Mouse (Mus musculus): ENCODE measurements at regions not wholly inside any gene's neighbourhood (a gene's known extent, or its start where the extent isn't known, plus 50 kb on each side); places are given as distances from the start of the nearest gene placed in this dataset.

GRCm38 (mm10) chr17:4654221-4654620 is 339.9 kb upstream of the Arid1b start:
- Histone ChIP-seq H3ac (ENCODE audit: control insufficient read depth, insufficient read length) (no peak overlapping the region), H3K36me3 (ENCODE audit: control insufficient read depth, insufficient read depth) (no peaks in the 10 kb centered on the region), H3K79me2 (ENCODE audit: control insufficient read depth, insufficient read depth) (no peaks in the 10 kb centered on the region), H3K4me3 (no peak overlapping the region), H3K4me2 (ENCODE audit: low read depth) (no peak overlapping the region), H3K27me3 (ENCODE audit: control insufficient read depth, insufficient read depth, insufficient read length) (no peaks in the 10 kb centered on the region)
- no peak for TF ChIP-seq MYOD1 (IDR thresholded peaks at IDR 0.05; ENCODE audit: control insufficient read depth in 1 of 3, insufficient read length in 2 of 3, low read depth in 2 of 3)
- TF ChIP-seq MYOG (IDR thresholded peaks at IDR 0.05; ENCODE audit: control insufficient read depth in 1 of 3, insufficient read depth in 1 of 3, insufficient read length in 2 of 3, low read depth in 2 of 3): no peak
- TF ChIP-seq CEBPB (IDR thresholded peaks at IDR 0.05; ENCODE audit: insufficient read depth, poor library complexity, severe bottlenecking): no peak

- no peaks in the 10 kb centered on the region for H3K27me3 ChIP-seq (ENCODE audit: control insufficient read depth, insufficient read depth, insufficient read length)
- H3ac ChIP-seq (ENCODE audit: control insufficient read depth, insufficient read length): no peak overlapping the region
- TF ChIP-seq SRF (IDR thresholded peaks at IDR 0.05; ENCODE audit: control insufficient read depth, insufficient read length, low read depth) (no peak), POLR2A (IDR thresholded peaks at IDR 0.05; ENCODE audit: insufficient read length, low read depth) (no peak), USF1 (IDR thresholded peaks at IDR 0.05; ENCODE audit: low read depth) (no peak), E2F4 (IDR thresholded peaks at IDR 0.05; ENCODE audit: insufficient read depth) (no peak)
- no peaks in the 10 kb centered on the region for H3K36me3 ChIP-seq (ENCODE audit: control insufficient read depth, insufficient read depth)
- no peaks in the 10 kb centered on the region for H3K79me2 ChIP-seq (ENCODE audit: control insufficient read depth, insufficient read depth)
- no peak overlapping the region for H3K4me3 ChIP-seq
- H3K4me2 ChIP-seq (ENCODE audit: low read depth): no peak overlapping the region
Measured at GRCm38 (mm10) chr17:4661996-4662395, 332.1 kb upstream of the Arid1b start.

DNA sequence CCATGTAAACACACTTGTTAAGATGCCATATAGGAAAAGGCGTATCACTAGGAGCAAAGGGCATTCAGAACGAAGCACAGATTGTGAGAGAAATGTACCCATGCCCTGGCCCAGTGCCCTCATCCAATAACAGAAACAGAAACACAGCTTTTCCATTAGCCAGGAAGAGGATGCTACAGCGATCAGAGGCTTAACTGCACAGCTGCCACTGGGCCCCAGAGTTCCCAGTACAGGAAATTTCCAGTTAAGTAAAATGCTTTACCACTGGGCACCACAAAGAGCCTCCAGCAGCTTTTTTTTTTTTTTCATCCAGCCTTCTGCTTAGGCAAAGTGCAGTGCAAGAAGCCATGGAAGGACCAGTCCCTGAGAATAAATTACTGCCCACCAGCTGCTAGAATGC is 325.6 kb upstream of the Arid1b start:
- H3ac ChIP-seq (ENCODE audit: control insufficient read depth, insufficient read length): no peak overlapping the region
- no peaks in the 10 kb centered on the region for H3K27me3 ChIP-seq (ENCODE audit: control insufficient read depth, insufficient read depth, insufficient read length)
- H3K4me2 ChIP-seq (ENCODE audit: low read depth): no peak overlapping the region
- TF ChIP-seq MYOD1 (IDR thresholded peaks at IDR 0.05; ENCODE audit: control insufficient read depth in 1 of 3, insufficient read length in 2 of 3, low read depth in 2 of 3) (no peak), TCF3 (IDR thresholded peaks at IDR 0.05; ENCODE audit: insufficient read length, low read depth) (no peak), REST (IDR thresholded peaks at IDR 0.05; ENCODE audit: insufficient read depth, insufficient read length) (no peak), POLR2AphosphoS2 (IDR thresholded peaks at IDR 0.05; ENCODE audit: insufficient read length, low read depth) (no peak), POLR2A (IDR thresholded peaks at IDR 0.05; ENCODE audit: insufficient read length, low read depth) (no peak), CEBPB (IDR thresholded peaks at IDR 0.05; ENCODE audit: insufficient read depth, poor library complexity, severe bottlenecking) (no peak), USF1 (IDR thresholded peaks at IDR 0.05; ENCODE audit: low read depth) (no peak), MYOG (IDR thresholded peaks at IDR 0.05; ENCODE audit: control insufficient read depth in 1 of 3, insufficient read depth in 1 of 3, insufficient read length in 2 of 3, low read depth in 2 of 3) (no peak), SRF (IDR thresholded peaks at IDR 0.05; ENCODE audit: control insufficient read depth, insufficient read length, low read depth) (no peak), E2F4 (IDR thresholded peaks at IDR 0.05; ENCODE audit: insufficient read depth) (no peak), MAX (IDR thresholded peaks at IDR 0.05; ENCODE audit: low read depth) (no peak), TCF12 (IDR thresholded peaks at IDR 0.05; ENCODE audit: insufficient read depth, poor library complexity, severe bottlenecking) (no peak)
- H3K36me3 ChIP-seq (ENCODE audit: control insufficient read depth, insufficient read depth): no peaks in the 10 kb centered on the region
- no peaks in the 10 kb centered on the region for H3K79me2 ChIP-seq (ENCODE audit: control insufficient read depth, insufficient read depth)
- H3K4me3 ChIP-seq: no peak overlapping the region

GRCm38 (mm10) chr17:4673271-4673670 is 320.9 kb upstream of the Arid1b start:
- Histone ChIP-seq H3K36me3 (ENCODE audit: control insufficient read depth, insufficient read depth) (no peaks in the 10 kb centered on the region), H3K4me3 (no peak overlapping the region), H3K27me3 (ENCODE audit: control insufficient read depth, insufficient read depth, insufficient read length) (no peaks in the 10 kb centered on the region), H3K4me2 (ENCODE audit: low read depth) (no peak overlapping the region), H3ac (ENCODE audit: control insufficient read depth, insufficient read length) (no peak overlapping the region), H3K79me2 (ENCODE audit: control insufficient read depth, insufficient read depth) (no peaks in the 10 kb centered on the region)
- no peak for TF ChIP-seq TCF3 (IDR thresholded peaks at IDR 0.05; ENCODE audit: insufficient read length, low read depth)
- TF ChIP-seq USF1 (IDR thresholded peaks at IDR 0.05; ENCODE audit: low read depth): no peak
- TF ChIP-seq TCF12 (IDR thresholded peaks at IDR 0.05; ENCODE audit: insufficient read depth, poor library complexity, severe bottlenecking): no peak

- H3K36me3 ChIP-seq (ENCODE audit: control insufficient read depth, insufficient read depth): no peaks in the 10 kb centered on the region
- H3ac ChIP-seq (ENCODE audit: control insufficient read depth, insufficient read length): no peak overlapping the region
- no peak overlapping the region for H3K4me2 ChIP-seq (ENCODE audit: low read depth)
- H3K79me2 ChIP-seq (ENCODE audit: control insufficient read depth, insufficient read depth): no peaks in the 10 kb centered on the region
- no peaks in the 10 kb centered on the region for H3K27me3 ChIP-seq (ENCODE audit: control insufficient read depth, insufficient read depth, insufficient read length)
- no peak overlapping the region for H3K4me3 ChIP-seq
- TF ChIP-seq MYOD1 (IDR thresholded peaks at IDR 0.05; ENCODE audit: control insufficient read depth in 1 of 3, insufficient read length in 2 of 3, low read depth in 2 of 3) (no peak), CEBPB (IDR thresholded peaks at IDR 0.05; ENCODE audit: insufficient read depth, poor library complexity, severe bottlenecking) (no peak), MAX (IDR thresholded peaks at IDR 0.05; ENCODE audit: low read depth) (no peak), SRF (IDR thresholded peaks at IDR 0.05; ENCODE audit: control insufficient read depth, insufficient read length, low read depth) (no peak), USF1 (IDR thresholded peaks at IDR 0.05; ENCODE audit: low read depth) (no peak), TCF12 (IDR thresholded peaks at IDR 0.05; ENCODE audit: insufficient read depth, poor library complexity, severe bottlenecking) (no peak), TCF3 (IDR thresholded peaks at IDR 0.05; ENCODE audit: insufficient read length, low read depth) (no peak), REST (IDR thresholded peaks at IDR 0.05; ENCODE audit: insufficient read depth, insufficient read length) (no peak), POLR2AphosphoS2 (IDR thresholded peaks at IDR 0.05; ENCODE audit: insufficient read length, low read depth) (no peak), E2F4 (IDR thresholded peaks at IDR 0.05; ENCODE audit: insufficient read depth) (no peak), MYOG (IDR thresholded peaks at IDR 0.05; ENCODE audit: control insufficient read depth in 1 of 3, insufficient read depth in 1 of 3, insufficient read length in 2 of 3, low read depth in 2 of 3) (no peak), POLR2A (IDR thresholded peaks at IDR 0.05; ENCODE audit: insufficient read length, low read depth) (no peak)
Measured at GRCm38 (mm10) chr17:4706421-4706820, 287.7 kb upstream of the Arid1b start.
